Mouse (Mus musculus) adrenal gland, postnatal 25 days (tissue): ENCODE measurements around the gene Ccdc43. TPM values are rescaled to one million over a fixed set of nuclear protein-coding genes. Genes with fewer than 3 reads are reported as not detected.

Experiments used
- DNase-seq: peaks from one replicate; pipeline ENCODE4 v3.0.0; 2021; ENCODE audit warnings: mixed read lengths
- microRNA-seq, 2 experiments: library from miRNA; unstranded; fragments of <30 nt; microRNA quantifications; one replicate each; pipeline ENCODE4 v1.2.0; 2021
- total RNA-seq: library from RNA; stranded (reverse); gene quantifications from 2 replicates; pipeline ENCODE4 v1.2.3, GENCODE M21; 2021

Ccdc43 gene
- total RNA-seq, 1 experiment from 2014 or later: 23.3 TPM

- DNase-seq: no peak
Observed at GRCm38 (mm10) chr11:102665151-102665550, 32.4 kb downstream of the Ccdc43 start.

- no peak for DNase-seq
Observed at GRCm38 (mm10) chr11:102663416-102663815, 34.2 kb downstream of the Ccdc43 start, which contains the start of gene Meioc. Gene Meioc (plus strand): TSS chr11:102663716.

- DNase-seq: no peak
Observed at GRCm38 (mm10) chr11:102656931-102657330, 40.7 kb downstream of the Ccdc43 start.

DNA sequence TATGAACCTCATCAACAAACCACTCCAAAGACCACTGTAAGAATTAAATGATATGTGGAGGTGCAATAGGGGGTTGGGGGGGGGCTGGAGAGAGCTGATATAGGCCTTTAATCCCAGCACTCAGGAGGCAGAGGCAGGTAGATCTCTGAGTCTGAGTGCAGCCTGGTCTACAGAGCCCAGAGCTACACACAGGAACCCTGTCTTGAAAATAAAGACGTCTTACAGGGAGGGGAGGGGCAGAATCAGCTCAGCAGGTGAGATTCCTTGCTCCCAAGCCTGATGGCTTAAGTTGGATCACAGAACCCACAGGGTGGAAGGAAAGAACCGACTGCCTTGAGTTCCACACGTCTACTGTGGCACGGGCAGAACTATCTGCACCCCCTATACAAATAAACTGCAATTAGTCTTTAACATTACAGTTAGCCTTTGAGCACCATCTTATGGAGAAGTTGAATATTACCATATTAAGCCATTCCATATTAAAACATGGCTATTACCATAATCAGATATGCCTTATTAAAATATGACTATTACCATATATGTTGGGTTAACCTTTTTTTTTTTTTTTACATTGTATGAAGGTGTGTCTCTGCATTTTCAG lies 41.2 kb downstream of the Ccdc43 start:
- DNase-seq: no peak

DNA sequence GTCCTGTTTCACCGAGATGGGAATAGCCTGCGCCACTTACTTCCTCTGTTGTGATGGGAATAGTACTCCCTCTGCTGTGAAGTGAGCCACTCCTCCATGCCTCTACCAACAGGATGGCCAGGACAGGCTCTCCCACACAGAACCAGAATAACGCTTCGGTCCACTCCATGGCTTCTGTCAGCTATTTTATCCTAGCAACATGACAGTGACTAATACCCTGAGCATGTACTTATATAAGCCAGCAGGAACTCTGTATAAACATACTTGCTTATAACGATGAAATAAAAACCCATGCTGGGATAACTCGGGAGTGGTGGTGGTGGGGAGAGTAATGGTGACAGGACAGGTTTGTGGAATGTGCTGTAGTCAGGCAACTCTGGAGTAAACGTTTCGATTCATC lies 41.7 kb downstream of the Ccdc43 start:
- no peak for DNase-seq

GRCm38 (mm10) chr11:102652844-102653243 lies 44.7 kb downstream of the Ccdc43 start:
- DNase-seq: no peak

DNA sequence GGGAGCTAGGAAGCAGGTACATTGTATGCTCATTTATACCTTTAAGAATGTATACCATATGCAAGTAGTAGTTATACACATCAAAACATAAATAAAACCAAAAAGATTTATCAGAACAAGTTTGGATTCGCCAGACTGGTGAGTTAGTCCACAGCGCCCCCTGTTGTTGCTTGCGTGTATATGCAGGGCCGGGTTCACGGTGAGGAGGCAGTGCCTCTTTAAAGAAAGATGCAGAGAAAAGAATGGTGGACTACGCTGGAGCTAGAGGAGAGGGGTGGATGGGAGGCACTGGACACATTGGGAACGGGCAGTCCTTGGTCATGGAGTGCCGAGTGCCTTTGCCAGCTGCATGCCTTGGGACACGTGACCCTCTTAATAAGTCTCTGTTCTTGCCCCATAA lies 46.2 kb downstream of the Ccdc43 start:
- peak; percentile 78 for DNase-seq

DNA sequence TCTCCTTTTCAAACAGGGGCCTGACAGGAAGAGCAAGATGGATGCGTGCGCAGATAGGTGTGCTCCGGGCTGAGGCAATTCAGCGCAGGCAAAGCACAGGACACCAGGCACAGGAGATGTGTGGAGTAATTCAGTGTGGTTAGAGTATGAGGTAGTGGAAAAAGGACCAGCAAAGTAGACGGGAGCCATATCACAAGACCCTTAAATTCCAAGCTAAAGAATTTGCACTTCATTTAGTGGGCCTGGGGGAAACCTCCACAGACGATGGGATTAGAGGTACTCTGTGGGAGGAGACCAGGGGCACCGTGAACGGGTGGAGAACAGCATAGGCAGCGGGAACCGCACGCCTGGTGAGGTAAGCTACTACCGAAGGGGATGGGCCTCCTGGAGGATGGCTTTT lies 49.7 kb downstream of the Ccdc43 start:
- DNase-seq: no peak

DNA sequence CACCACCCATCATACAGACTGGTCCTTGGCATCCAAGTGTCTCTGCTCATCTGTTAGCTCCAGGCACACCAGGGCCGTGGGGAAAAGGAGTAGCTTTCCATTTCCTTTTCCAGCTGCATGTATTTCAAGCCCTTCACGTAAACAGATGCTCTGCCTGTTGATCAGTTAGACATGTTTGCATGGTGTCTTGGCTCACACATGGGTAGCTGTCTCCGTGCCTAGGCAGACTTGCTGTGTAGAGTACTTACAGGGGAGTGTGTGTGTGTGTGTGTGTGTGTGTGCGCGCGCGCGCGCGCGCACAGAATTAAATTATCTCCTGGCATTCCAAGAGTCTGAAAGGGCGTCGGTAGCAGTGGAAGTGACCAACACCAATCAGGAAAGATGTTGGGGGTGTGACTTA lies 51.4 kb downstream of the Ccdc43 start:
- no peak for DNase-seq

GRCm38 (mm10) chr11:102643891-102644382 lies 53.6 kb downstream of the Ccdc43 start:
- DNase-seq: peak; percentile 44

GRCm38 (mm10) chr11:102636887-102637286 lies 60.7 kb downstream of the Ccdc43 start:
- no peak for DNase-seq

Small RNA genes within 50 kb of the gene (microRNA-seq; reads per million reads assigned to microRNA genes)
- 0 reads per million in 2 experiments for gene Gm22920

Other genes with a start within 250 kb of the Ccdc43 start
- 2.2 and 4.7 TPM in 2 replicates for gene Itga2b, start 227.7 kb downstream of the Ccdc43 start, total RNA-seq
- gene Gpatch8, start 141.4 kb downstream of the Ccdc43 start, total RNA-seq: 32.2 and 33.4 TPM in 2 replicates
- gene Gm11627, start 118.3 kb downstream of the Ccdc43 start, total RNA-seq: not detected in 2 replicates
- gene Fzd2, start 93.4 kb downstream of the Ccdc43 start, total RNA-seq: 3.8 and 4.9 TPM in 2 replicates
- gene Meioc, start 34.1 kb downstream of the Ccdc43 start, total RNA-seq: 0.06 TPM in 1 of 2 replicates, not detected in the other
- gene Adam11, start 63.7 kb upstream of the Ccdc43 start, total RNA-seq: 2.9 and 4.7 TPM in 2 replicates
- 20.0 and 22.7 TPM in 2 replicates for gene Gjc1, start 121.9 kb upstream of the Ccdc43 start, total RNA-seq
- gene Higd1b, start 138.1 kb upstream of the Ccdc43 start, total RNA-seq: 0.76 TPM in 1 of 2 replicates, not detected in the other
- 77.2 and 81.2 TPM in 2 replicates for gene Eftud2, start 183.2 kb upstream of the Ccdc43 start, total RNA-seq
- 1.0 TPM in 1 of 2 replicates, not detected in the other for gene Ccdc103, start 183.4 kb upstream of the Ccdc43 start, total RNA-seq
- gene Fam187a, start 187.4 kb upstream of the Ccdc43 start, total RNA-seq: not detected in 2 replicates
- 0.36 and 0.48 TPM in 2 replicates for gene Gfap, start 203.1 kb upstream of the Ccdc43 start, total RNA-seq
- 4.1 and 5.3 TPM in 2 replicates for gene Kif18b, start 227.3 kb upstream of the Ccdc43 start, total RNA-seq
- 34.9 and 49.7 TPM in 2 replicates for gene C1ql1, start 248.9 kb upstream of the Ccdc43 start, total RNA-seq